Mouse (Mus musculus): ENCODE measurements around the gene Ralgps1. TPM values are rescaled to one million over a fixed set of nuclear protein-coding genes. Genes with fewer than 3 reads are reported as not detected.
A peak's percentile ranks its signal among the peaks of the same experiment; 100 is the strongest.

The Ralgps1 gene
- polyA plus RNA-seq, 1 experiment from 2014 or later = 5.2 TPM

DNA sequence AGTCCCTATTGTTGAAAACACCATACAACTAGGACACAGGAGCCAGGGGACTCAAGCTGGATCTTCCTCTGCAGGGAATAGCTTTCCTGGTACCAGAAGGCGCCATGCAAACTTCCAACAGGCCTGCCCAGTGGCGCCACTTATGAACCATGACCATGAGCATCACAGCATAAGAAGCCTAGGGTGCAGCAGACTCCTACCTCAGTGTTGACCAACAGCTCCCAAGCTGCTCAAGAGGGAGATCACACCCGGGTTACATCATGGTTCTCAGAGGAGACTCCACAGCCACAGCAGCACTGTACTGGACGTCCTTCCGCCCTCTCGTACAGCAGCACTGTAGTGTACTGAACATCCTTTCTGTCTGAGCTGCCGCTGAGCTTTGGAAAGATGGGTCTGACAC is 188.0 kb downstream of the Ralgps1 start:
- Histone ChIP-seq H3K27ac (no peak overlapping the region), H3K27me3 (no peaks in the 10 kb centered on the region), H3K9me3 (no peaks in the 10 kb centered on the region), H3K4me1 (replicated peaks) (peaks cover 39% of the 10 kb centered on the region), H3K4me3 (replicated peaks) (no peak overlapping the region), H3K4me2 (no peak overlapping the region), H3K9ac (replicated peaks) (no peak overlapping the region), H3K36me3 (no peaks in the 10 kb centered on the region)
- ATAC-seq (ENCODE audit: insufficient number of reproducible peaks, insufficient read depth, low FRiP score, low TSS enrichment, low read depth) = no peak
- WGBS = 92% methylated on average over 7 of the region's 7 CpGs

DNA sequence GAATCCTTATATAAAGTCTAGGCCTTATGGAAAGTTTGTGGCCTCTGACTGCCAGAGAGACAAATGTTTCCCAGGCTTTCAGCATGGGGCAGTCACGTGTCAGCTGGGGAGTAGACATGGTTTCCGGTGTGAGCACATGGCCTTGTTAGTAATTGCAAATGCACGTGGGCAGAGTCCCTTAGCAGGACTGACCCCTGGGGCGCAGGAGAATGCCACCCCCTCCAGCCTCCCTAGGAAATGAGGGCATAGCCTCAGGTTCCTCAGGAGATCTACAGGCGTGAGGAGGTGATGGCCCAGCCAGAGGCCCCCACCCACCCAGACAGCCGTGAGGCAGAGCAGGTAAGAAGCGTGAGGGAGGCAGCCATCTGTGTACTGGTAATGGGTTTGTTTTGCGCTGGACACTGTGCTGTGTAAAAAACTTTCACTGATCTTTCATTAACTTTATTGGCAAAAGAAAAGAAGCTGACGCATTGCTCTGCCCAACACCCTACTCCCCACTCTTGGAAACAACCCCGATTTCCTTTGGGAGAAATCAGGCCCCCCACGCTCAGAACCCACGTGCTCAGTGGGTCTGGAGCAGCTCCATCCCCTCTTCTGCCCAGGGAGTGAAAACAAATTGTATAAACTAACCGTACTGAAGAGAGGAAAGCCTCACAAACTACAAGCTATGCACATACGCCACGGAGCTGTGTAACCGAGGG is 191.2 kb downstream of the Ralgps1 start:
- Histone ChIP-seq H3K27me3 (no peaks in the 10 kb centered on the region), H3K27ac (peak overlapping the region; percentile 96), H3K4me3 (replicated peaks) (no peak overlapping the region), H3K4me1 (replicated peaks) (peaks cover 42% of the 10 kb centered on the region), H3K9me3 (no peaks in the 10 kb centered on the region), H3K9ac (replicated peaks) (no peak overlapping the region), H3K36me3 (no peaks in the 10 kb centered on the region), H3K4me2 (peak overlapping the region; percentile 15; the same call in 1 of the 2 replicates)
- WGBS = 21% methylated on average over 16 of the region's 16 CpGs
- ATAC-seq (ENCODE audit: insufficient number of reproducible peaks, insufficient read depth, low FRiP score, low TSS enrichment, low read depth) = 0 out of 2 replicates have a peak, but pooled peaks have one; percentile 24

GRCm38 (mm10) chr2:33179171-33179929 is 191.9 kb downstream of the Ralgps1 start:
- no peak for ATAC-seq (ENCODE audit: insufficient number of reproducible peaks, insufficient read depth, low FRiP score, low TSS enrichment, low read depth)
- H3K4me3 ChIP-seq (replicated peaks) = no peak overlapping the region
- 41% methylated on average over 14 of the region's 14 CpGs for WGBS
- peaks cover 42% of the 10 kb centered on the region for H3K4me1 ChIP-seq (replicated peaks)
- H3K27me3 ChIP-seq = no peaks in the 10 kb centered on the region
- peak overlapping the region; percentile 96 for H3K27ac ChIP-seq
- no peak overlapping the region; the same call in 1 of the 2 replicates for H3K9ac ChIP-seq (replicated peaks)
- 0 out of 2 replicates have a peak overlapping the region, but pooled peaks have one; percentile 13 for H3K4me2 ChIP-seq
- no peaks in the 10 kb centered on the region for H3K9me3 ChIP-seq
- no peaks in the 10 kb centered on the region for H3K36me3 ChIP-seq

GRCm38 (mm10) chr2:33178243-33178932 is 192.9 kb downstream of the Ralgps1 start:
- Histone ChIP-seq H3K27me3 (no peaks in the 10 kb centered on the region), H3K9me3 (no peaks in the 10 kb centered on the region), H3K4me2 (no peak overlapping the region), H3K36me3 (no peaks in the 10 kb centered on the region), H3K9ac (replicated peaks) (no peak overlapping the region), H3K4me3 (replicated peaks) (no peak overlapping the region), H3K4me1 (replicated peaks) (peaks cover 51% of the 10 kb centered on the region), H3K27ac (peak overlapping the region; percentile 96)
- ATAC-seq (ENCODE audit: insufficient number of reproducible peaks, insufficient read depth, low FRiP score, low TSS enrichment, low read depth) = peak; percentile 45; the same call in 1 of the 2 replicates
- 53% methylated on average over 11 of the region's 11 CpGs for WGBS

- no peak overlapping the region for H3K9ac ChIP-seq (replicated peaks)
- WGBS = 71% methylated on average over 12 of the region's 12 CpGs
- H3K27me3 ChIP-seq = no peaks in the 10 kb centered on the region
- H3K9me3 ChIP-seq = no peaks in the 10 kb centered on the region
- peak overlapping the region; percentile 96; the same call in 1 of the 2 replicates for H3K27ac ChIP-seq
- H3K4me3 ChIP-seq (replicated peaks) = no peak overlapping the region
- H3K4me1 ChIP-seq (replicated peaks) = peaks cover 58% of the 10 kb centered on the region
- no peak for ATAC-seq (ENCODE audit: insufficient number of reproducible peaks, insufficient read depth, low FRiP score, low TSS enrichment, low read depth)
- H3K4me2 ChIP-seq = no peak overlapping the region
- H3K36me3 ChIP-seq = no peaks in the 10 kb centered on the region
Observed at GRCm38 (mm10) chr2:33177443-33178242, 193.6 kb downstream of the Ralgps1 start.

- WGBS = 65% methylated on average over 2 of the region's 2 CpGs
- no peaks in the 10 kb centered on the region for H3K27me3 ChIP-seq
- H3K9me3 ChIP-seq = no peaks in the 10 kb centered on the region
- no peak overlapping the region for H3K9ac ChIP-seq (replicated peaks)
- no peak overlapping the region for H3K4me2 ChIP-seq
- no peaks in the 10 kb centered on the region for H3K36me3 ChIP-seq
- peaks cover 58% of the 10 kb centered on the region for H3K4me1 ChIP-seq (replicated peaks)
- H3K4me3 ChIP-seq (replicated peaks) = no peak overlapping the region
- no peak for ATAC-seq (ENCODE audit: insufficient number of reproducible peaks, insufficient read depth, low FRiP score, low TSS enrichment, low read depth)
- H3K27ac ChIP-seq = peak overlapping the region; percentile 29; the same call in 1 of the 2 replicates
Observed at GRCm38 (mm10) chr2:33176921-33177320, 194.4 kb downstream of the Ralgps1 start.

- ATAC-seq (ENCODE audit: insufficient number of reproducible peaks, insufficient read depth, low FRiP score, low TSS enrichment, low read depth) = no peak
- Histone ChIP-seq H3K4me2 (no peak overlapping the region), H3K4me1 (replicated peaks) (peaks cover 61% of the 10 kb centered on the region), H3K9ac (replicated peaks) (no peak overlapping the region), H3K9me3 (no peaks in the 10 kb centered on the region), H3K4me3 (replicated peaks) (no peak overlapping the region), H3K27ac (no peak overlapping the region), H3K27me3 (no peaks in the 10 kb centered on the region), H3K36me3 (no peaks in the 10 kb centered on the region)
- WGBS = 61% methylated on average over 7 of the region's 7 CpGs
Observed at GRCm38 (mm10) chr2:33176516-33176915, 194.8 kb downstream of the Ralgps1 start.

DNA sequence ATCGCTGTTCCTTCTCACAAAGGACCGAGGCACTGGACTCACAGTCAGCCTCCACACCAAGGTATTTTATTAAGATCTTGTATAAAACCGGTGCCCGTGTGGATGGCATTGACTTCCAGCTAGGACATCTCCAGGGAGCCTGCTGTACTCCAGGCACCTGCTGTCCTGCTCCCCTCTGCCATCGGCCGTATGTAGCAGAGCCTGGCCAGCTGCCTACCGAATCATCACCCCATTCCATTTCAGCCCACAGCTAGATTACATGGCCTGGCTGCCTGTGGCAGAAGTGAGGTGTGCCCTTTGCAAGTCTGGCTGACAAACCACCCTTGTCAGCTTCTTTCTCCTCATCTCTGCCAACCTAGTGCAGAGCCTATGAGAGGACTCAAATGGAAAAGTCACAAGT is 197.6 kb downstream of the Ralgps1 start:
- Histone ChIP-seq H3K9ac (replicated peaks) (no peak overlapping the region), H3K9me3 (no peaks in the 10 kb centered on the region), H3K27me3 (no peaks in the 10 kb centered on the region), H3K4me3 (replicated peaks) (no peak overlapping the region), H3K27ac (0 out of 2 replicates have a peak overlapping the region, but pooled peaks have one; percentile 4), H3K36me3 (no peaks in the 10 kb centered on the region), H3K4me2 (no peak overlapping the region), H3K4me1 (replicated peaks) (peaks cover 63% of the 10 kb centered on the region)
- 92% methylated on average over 7 of the region's 7 CpGs for whole genome bisulfite sequencing
- ATAC-seq (ENCODE audit: insufficient number of reproducible peaks, insufficient read depth, low FRiP score, low TSS enrichment, low read depth) = no peak

GRCm38 (mm10) chr2:33173126-33173525 is 198.2 kb downstream of the Ralgps1 start:
- H3K4me3 ChIP-seq (replicated peaks) = no peak overlapping the region
- no peak for ATAC-seq (ENCODE audit: insufficient number of reproducible peaks, insufficient read depth, low FRiP score, low TSS enrichment, low read depth)
- H3K4me1 ChIP-seq (replicated peaks) = peaks cover 58% of the 10 kb centered on the region
- WGBS = 74% methylated on average over 10 of the region's 10 CpGs
- H3K27me3 ChIP-seq = no peaks in the 10 kb centered on the region
- no peak overlapping the region for H3K4me2 ChIP-seq
- no peaks in the 10 kb centered on the region for H3K9me3 ChIP-seq
- H3K36me3 ChIP-seq = no peaks in the 10 kb centered on the region
- peak overlapping the region; percentile 23; the same call in 1 of the 2 replicates for H3K27ac ChIP-seq
- no peak overlapping the region for H3K9ac ChIP-seq (replicated peaks)

DNA sequence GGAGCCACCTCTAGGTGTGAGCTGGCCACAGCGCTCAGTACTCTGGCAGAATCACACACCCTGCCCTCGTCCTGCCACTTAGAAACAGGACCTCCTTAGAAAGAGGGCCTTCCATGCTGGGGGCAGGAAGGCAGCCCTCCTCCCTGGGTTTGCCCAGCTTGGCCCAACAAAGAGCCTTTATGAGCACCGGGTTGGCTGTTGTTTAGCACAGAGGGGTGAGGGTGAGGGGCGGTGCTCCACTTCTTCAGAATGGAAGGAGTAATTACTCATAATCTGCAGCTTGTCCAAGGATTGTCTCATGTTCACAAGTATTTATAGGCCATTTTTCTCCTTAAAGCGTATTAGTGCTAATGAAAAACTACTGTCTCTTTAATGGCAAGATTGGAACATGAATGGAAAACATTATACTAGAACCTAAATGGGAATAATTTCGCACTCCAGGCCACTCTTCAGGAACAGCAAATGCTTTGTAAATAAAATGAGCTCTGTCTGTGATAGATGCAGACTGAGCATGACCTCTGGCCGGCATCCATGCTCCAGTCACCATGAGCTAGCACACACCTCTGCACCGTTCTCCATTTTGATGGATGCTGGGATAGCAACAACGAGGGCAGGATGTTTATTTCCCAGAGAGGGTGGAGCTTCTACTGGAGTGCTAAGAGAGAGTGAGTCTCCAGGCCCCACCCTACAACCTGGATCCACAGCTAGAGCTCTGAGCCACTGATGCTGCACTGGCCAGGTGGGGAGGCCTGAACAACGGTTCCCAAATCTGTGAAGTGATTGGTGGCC is 200.3 kb downstream of the Ralgps1 start:
- Histone ChIP-seq H3K27ac (peak overlapping the region; percentile 79), H3K4me1 (replicated peaks) (peaks cover 54% of the 10 kb centered on the region)
- 59% methylated on average over 10 of the region's 10 CpGs for WGBS

More for the DNA sequence above, 200.3 kb downstream of the Ralgps1 start:
- no peaks in the 10 kb centered on the region for H3K9me3 ChIP-seq
- 0 out of 2 replicates have a peak, but pooled peaks have one; percentile 17 for ATAC-seq (ENCODE audit: insufficient number of reproducible peaks, insufficient read depth, low FRiP score, low TSS enrichment, low read depth)
- H3K4me2 ChIP-seq = no peak overlapping the region
- no peaks in the 10 kb centered on the region for H3K36me3 ChIP-seq
- no peak overlapping the region for H3K4me3 ChIP-seq (replicated peaks)
- H3K27me3 ChIP-seq = no peaks in the 10 kb centered on the region
- no peak overlapping the region for H3K9ac ChIP-seq (replicated peaks)

All from limb, embryonic 12.5 days (tissue).